ENCODE assay signal across 14 mouse cellular contexts in genomic region chr15:89090662-89091061, GRCm38 (mm10). TPM values are rescaled to one million over a fixed set of nuclear protein-coding genes. Genes with fewer than 3 reads are reported as not detected.
DNase-seq lines count a peak whose midpoint lies in the region; ATAC-seq lines count a peak whose summit lies in the region.
"Had no signal": no experiment of that assay in that cellular context is flagged by ENCODE, and none has a peak within 500 bp of the region (broad histone marks: within the 10 kb centered on the region; RNA-seq: fewer than 3 reads in every experiment).

No protein-coding gene starts in this region.

- H3K9ac ChIP-seq in hindbrain, embryonic 13.5 days, result 0 out of 2 replicates have a peak overlapping the region, but pooled peaks have one; percentile 96
- H3K9ac ChIP-seq in hindbrain, embryonic 12.5 days, result no peak overlapping the region
- H3K9ac ChIP-seq in neural tube, embryonic 15.5 days (replicated peaks), result 0 out of 2 replicates have a peak overlapping the region, but pooled peaks have one; percentile 23

- peak overlapping the region; percentile 71; the same call in 1 of the 2 replicates for H3K4me3 ChIP-seq in hindbrain, embryonic 13.5 days
- no peak overlapping the region for H3K4me3 ChIP-seq in hindbrain, embryonic 12.5 days
- H3K4me3 ChIP-seq in neural tube, embryonic 15.5 days (replicated peaks), result peak overlapping the region; percentile 99; the same call in 1 of the 2 replicates

- peak; percentile 47 for DNase-seq in right cerebral cortex, adult 18-20 months
- no peak for DNase-seq in right cerebral cortex, postnatal 10 days (ENCODE audit: low spot score in 2 of 2)
- DNase-seq in induced T-regulatory cell, adult 2 months (ENCODE audit: low read depth), result peak; percentile 40
- DNase-seq in urinary bladder, adult 2 months (ENCODE audit: low spot score), result no peak
- DNase-seq: adrenal gland, postnatal 36 days; cerebellum, adult 8-10 months; kidney, adult 18-20 months; right cerebral cortex, postnatal 4 days had no signal

- no peaks in the 10 kb centered on the region for H3K9me3 ChIP-seq in hindbrain, embryonic 13.5 days
- no peaks in the 10 kb centered on the region for H3K9me3 ChIP-seq in hindbrain, embryonic 12.5 days (replicated peaks)
- no peaks in the 10 kb centered on the region for H3K9me3 ChIP-seq in neural tube, embryonic 15.5 days (replicated peaks)

- H3K4me2 ChIP-seq in hindbrain, embryonic 13.5 days, result peak overlapping the region; percentile 97
- H3K4me2 ChIP-seq in hindbrain, embryonic 12.5 days (replicated peaks), result no peak overlapping the region
- H3K4me2 ChIP-seq in neural tube, embryonic 15.5 days, result peak overlapping the region; percentile 97; the same call in 1 of the 2 replicates

- no peaks in the 10 kb centered on the region for H3K27me3 ChIP-seq in hindbrain, embryonic 13.5 days
- no peaks in the 10 kb centered on the region for H3K27me3 ChIP-seq in hindbrain, embryonic 12.5 days
- H3K27me3 ChIP-seq in neural tube, embryonic 15.5 days (replicated peaks), result no peaks in the 10 kb centered on the region

- peaks cover 56% of the 10 kb centered on the region for H3K36me3 ChIP-seq in hindbrain, embryonic 13.5 days
- H3K36me3 ChIP-seq in hindbrain, embryonic 12.5 days, result peaks cover 49% of the 10 kb centered on the region
- H3K36me3 ChIP-seq in neural tube, embryonic 15.5 days, result peaks cover 57% of the 10 kb centered on the region

- H3K4me1 ChIP-seq in hindbrain, embryonic 13.5 days (replicated peaks), result peaks cover 29% of the 10 kb centered on the region
- H3K4me1 ChIP-seq in hindbrain, embryonic 12.5 days, result peaks cover 20% of the 10 kb centered on the region
- H3K4me1 ChIP-seq in neural tube, embryonic 15.5 days, result peaks cover 31% of the 10 kb centered on the region

- ATAC-seq in hindbrain, embryonic 13.5 days (ENCODE audit: low FRiP score), result no peak
- no peak for ATAC-seq in hindbrain, embryonic 12.5 days (ENCODE audit: low FRiP score)
- ATAC-seq in neural tube, embryonic 15.5 days (ENCODE audit: low FRiP score), result no peak
- no peak for ATAC-seq in granulocyte monocyte progenitor cell, adult 5-6 weeks (replicated peaks; ENCODE audit: poor library complexity, severe bottlenecking)
- ATAC-seq: CD4-positive, CD25-positive, alpha-beta regulatory T cell, adult 4 months had no signal

- 87% methylated on average over 4 of the region's 4 CpGs for WGBS in hindbrain, embryonic 13.5 days
- 92% methylated on average over 4 of the region's 4 CpGs for WGBS in hindbrain, embryonic 12.5 days
- 86% methylated on average over 4 of the region's 4 CpGs for WGBS in neural tube, embryonic 15.5 days

- no peak overlapping the region for H3K27ac ChIP-seq in hindbrain, embryonic 13.5 days
- no peak overlapping the region for H3K27ac ChIP-seq in hindbrain, embryonic 12.5 days
- no peak overlapping the region for H3K27ac ChIP-seq in neural tube, embryonic 15.5 days (replicated peaks)
- H3K27ac ChIP-seq: macrophage had no signal

RNA-seq across cellular contexts. Expression of gene Selenoo, which starts 1.8 kb away (rescaled TPM):
- 19.9 and 20.7 TPM in 2 replicates for polyA plus RNA-seq in hindbrain, embryonic 13.5 days (2015; fragmentation: Nextera tagmentation; extraction: Ambion mirVana)
- 23.9 and 24.8 TPM in 2 replicates for polyA plus RNA-seq in hindbrain, embryonic 12.5 days (2016; fragmentation: Nextera tagmentation; extraction: Ambion mirVana)
- 16.9 and 19.7 TPM in 2 replicates for polyA plus RNA-seq in neural tube, embryonic 15.5 days (2015; fragmentation: Nextera tagmentation; extraction: Ambion mirVana)
- 25.0 and 27.2 TPM in 2 replicates for polyA plus RNA-seq in urinary bladder, adult 2 months (2012; rRNA removed)
- 11.6 and 21.8 TPM in 2 replicates for total RNA-seq in granulocyte monocyte progenitor cell, adult 5-6 weeks (2014; fragmentation: Nextera tagmentation)
- total RNA-seq in granulocyte monocyte progenitor cell, adult 5-6 weeks (2017), result 13.6 and 16.2 TPM in 2 replicates

RNA-seq across cellular contexts. Expression of gene Trabd, which starts 15.7 kb away (rescaled TPM):
- polyA plus RNA-seq in hindbrain, embryonic 13.5 days (2015; fragmentation: Nextera tagmentation; extraction: Ambion mirVana), result 38.8 and 39.5 TPM in 2 replicates
- 43.2 and 48.4 TPM in 2 replicates for polyA plus RNA-seq in hindbrain, embryonic 12.5 days (2016; fragmentation: Nextera tagmentation; extraction: Ambion mirVana)
- polyA plus RNA-seq in neural tube, embryonic 15.5 days (2015; fragmentation: Nextera tagmentation; extraction: Ambion mirVana), result 38.2 and 44.9 TPM in 2 replicates
- 33.3 and 36.9 TPM in 2 replicates for polyA plus RNA-seq in urinary bladder, adult 2 months (2012; rRNA removed)
- total RNA-seq in granulocyte monocyte progenitor cell, adult 5-6 weeks (2014; fragmentation: Nextera tagmentation), result 38.0 and 44.2 TPM in 2 replicates
- total RNA-seq in granulocyte monocyte progenitor cell, adult 5-6 weeks (2017), result 36.9 and 39.8 TPM in 2 replicates

RNA-seq across cellular contexts. Expression of gene Panx2, which starts 31.1 kb away (rescaled TPM):
- polyA plus RNA-seq in hindbrain, embryonic 13.5 days (2015; fragmentation: Nextera tagmentation; extraction: Ambion mirVana), result 3.8 and 4.1 TPM in 2 replicates
- 2.0 and 2.1 TPM in 2 replicates for polyA plus RNA-seq in hindbrain, embryonic 12.5 days (2016; fragmentation: Nextera tagmentation; extraction: Ambion mirVana)
- polyA plus RNA-seq in neural tube, embryonic 15.5 days (2015; fragmentation: Nextera tagmentation; extraction: Ambion mirVana), result 8.7 and 10.1 TPM in 2 replicates
- polyA plus RNA-seq in urinary bladder, adult 2 months (2012; rRNA removed), result 0.67 and 0.78 TPM in 2 replicates
- not detected in 2 replicates for total RNA-seq in granulocyte monocyte progenitor cell, adult 5-6 weeks (2014; fragmentation: Nextera tagmentation)
- not detected in 2 replicates for total RNA-seq in granulocyte monocyte progenitor cell, adult 5-6 weeks (2017)
- polyA plus RNA-seq: CD4-positive, CD25-positive, alpha-beta regulatory T cell, adult 4 months; macrophage had no signal

RNA-seq across cellular contexts. Expression of gene Tubgcp6, which starts 32.2 kb away (rescaled TPM):
- 17.5 and 18.9 TPM in 2 replicates for polyA plus RNA-seq in hindbrain, embryonic 13.5 days (2015; fragmentation: Nextera tagmentation; extraction: Ambion mirVana)
- polyA plus RNA-seq in hindbrain, embryonic 12.5 days (2016; fragmentation: Nextera tagmentation; extraction: Ambion mirVana), result 22.3 and 22.8 TPM in 2 replicates
- polyA plus RNA-seq in neural tube, embryonic 15.5 days (2015; fragmentation: Nextera tagmentation; extraction: Ambion mirVana), result 14.4 and 14.8 TPM in 2 replicates
- polyA plus RNA-seq in urinary bladder, adult 2 months (2012; rRNA removed), result 15.3 and 15.4 TPM in 2 replicates
- total RNA-seq in granulocyte monocyte progenitor cell, adult 5-6 weeks (2014; fragmentation: Nextera tagmentation), result 23.4 and 29.2 TPM in 2 replicates
- total RNA-seq in granulocyte monocyte progenitor cell, adult 5-6 weeks (2017), result 12.6 and 20.2 TPM in 2 replicates

RNA-seq across cellular contexts. Expression of gene Hdac10, which starts 37.8 kb away (rescaled TPM):
- polyA plus RNA-seq in hindbrain, embryonic 13.5 days (2015; fragmentation: Nextera tagmentation; extraction: Ambion mirVana), result 24.3 and 24.5 TPM in 2 replicates
- 18.8 and 22.0 TPM in 2 replicates for polyA plus RNA-seq in hindbrain, embryonic 12.5 days (2016; fragmentation: Nextera tagmentation; extraction: Ambion mirVana)
- polyA plus RNA-seq in neural tube, embryonic 15.5 days (2015; fragmentation: Nextera tagmentation; extraction: Ambion mirVana), result 25.1 and 31.9 TPM in 2 replicates
- 27.2 and 36.4 TPM in 2 replicates for polyA plus RNA-seq in urinary bladder, adult 2 months (2012; rRNA removed)
- total RNA-seq in granulocyte monocyte progenitor cell, adult 5-6 weeks (2014; fragmentation: Nextera tagmentation), result 11.3 and 14.7 TPM in 2 replicates
- total RNA-seq in granulocyte monocyte progenitor cell, adult 5-6 weeks (2017), result 11.2 and 13.9 TPM in 2 replicates

Comparison
In these comparisons a context has a peak if more than half of its experiments do, and no peak if none do; other contexts are left out.
1. DNase-seq: peak in right cerebral cortex, adult 18-20 months (single experiment) and induced T-regulatory cell, adult 2 months (single experiment); none in right cerebral cortex, postnatal 10 days (0 of 2) and urinary bladder, adult 2 months (single experiment).